Mouse (Mus musculus): ENCODE results near the gene Plcd4. TPM values are rescaled to one million over a fixed set of nuclear protein-coding genes. Genes with fewer than 3 reads are reported as not detected.
A peak's percentile ranks its signal among the peaks of the same experiment; 100 is the strongest.

Gene Plcd4
- total RNA-seq, 2 experiments from 2014 or later, result not detected

- DNase-seq, result peak; percentile 97 to 99
- intact Hi-C loops (cut with DNase I), result loop anchor here (2.0 kb wide), 1 partner anchor 81 kb away; the partner anchor contains the start of gene Cnot9
Measured at GRCm38 (mm10) chr1:74587773-74588445, 45.2 kb downstream of the Plcd4 start, which contains the start of the genes Zfp142 and Bcs1l. Gene Zfp142 (minus strand): TSS chr1:74588246. Gene Bcs1l (plus strand): TSS chr1:74588289.

GRCm38 (mm10) chr1:74594434-74594833 is 51.7 kb downstream of the Plcd4 start:
- intact Hi-C loops (cut with DNase I), result no loop called here
- no peak for DNase-seq

DNA sequence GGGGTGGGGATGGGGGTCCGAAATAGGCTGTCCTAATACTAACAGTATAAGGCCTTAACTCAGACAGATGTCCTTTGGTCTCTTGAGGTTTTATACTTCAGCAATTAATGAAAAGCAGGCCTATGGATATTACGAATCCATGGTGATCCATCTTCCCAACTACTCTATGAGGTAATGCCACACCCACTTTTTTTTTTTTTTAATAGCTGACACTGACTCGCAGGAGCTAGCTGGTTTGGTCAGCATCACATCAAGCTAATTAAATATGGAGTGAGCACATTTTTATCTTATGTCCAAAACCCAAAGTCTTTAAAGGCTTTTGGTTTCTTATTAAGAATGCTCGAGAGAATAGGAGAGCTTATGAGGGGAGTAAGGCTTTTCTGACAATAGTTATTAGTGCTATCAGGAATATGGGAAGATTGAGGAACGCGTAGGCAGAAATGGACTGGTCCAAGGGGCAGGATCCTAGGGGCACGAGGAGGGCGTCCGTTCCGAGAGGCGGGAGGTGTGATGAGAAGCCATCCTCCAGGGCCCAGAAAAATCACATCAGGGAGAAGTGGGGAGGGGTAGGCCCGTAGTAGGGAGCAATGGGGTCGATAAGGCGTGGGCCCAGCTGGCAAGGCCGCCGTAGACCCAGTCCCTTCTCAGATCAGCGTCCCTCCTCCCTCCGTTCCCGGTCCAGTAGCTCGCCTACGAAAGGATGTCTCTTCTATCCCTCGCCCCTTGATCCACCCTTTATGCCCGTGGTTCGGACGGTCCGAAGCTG is 58.0 kb downstream of the Plcd4 start:
- intact Hi-C loops (cut with DNase I), result loop anchor here (5.0 kb wide), 1 partner anchor 157 kb away; no protein-coding TSS in a partner anchor
- DNase-seq, result no peak

- intact Hi-C loops (cut with DNase I), result loop anchor here (5.0 kb wide), 1 partner anchor 156 kb away; no protein-coding TSS in a partner anchor
- DNase-seq, result peak; percentile 81 to 87
Measured at GRCm38 (mm10) chr1:74601267-74601962, 58.7 kb downstream of the Plcd4 start, which contains the start of the genes Rnf25 and Stk36. Gene Rnf25 (minus strand): TSS chr1:74601397. Gene Stk36 (plus strand): TSS chr1:74601445.

Small RNA genes lying within 50 kb of the gene (microRNA-seq; reads per million reads assigned to microRNA genes)
- gene Gm25035, result 0 reads per million in 2 experiments

Other genes with a start within 250 kb of the Plcd4 start
- gene Tmbim1, start 237.3 kb upstream of the Plcd4 start, total RNA-seq (2021), result 10 to 100 TPM; 34.6 to 39.4 TPM
- gene Catip, start 180.8 kb upstream of the Plcd4 start, total RNA-seq (2021), result under 1 TPM; 0.12 to 0.67 TPM
- 1 to 10 TPM; 2.7 to 4.1 TPM for gene Slc11a1, start 167.7 kb upstream of the Plcd4 start, total RNA-seq (2021)
- gene Ctdsp1, start 151.4 kb upstream of the Plcd4 start, total RNA-seq (2021), result 100 to 1,000 TPM; 106 to 118 TPM
- under 1 TPM; 0.65 to 0.83 TPM for gene Vil1, start 133.5 kb upstream of the Plcd4 start, total RNA-seq (2021)
- gene Cnot9, start 36.8 kb upstream of the Plcd4 start, total RNA-seq (2021), result 10 to 100 TPM; 16.0 to 17.2 TPM
- gene Usp37, start 1.4 kb downstream of the Plcd4 start, total RNA-seq (2021), result 10 to 100 TPM; 10.8 to 12.4 TPM
- 10 to 100 TPM; 12.1 to 14.2 TPM for gene Zfp142, start 45.4 kb downstream of the Plcd4 start, total RNA-seq (2021)
- 10 to 100 TPM; 25.3 to 27.0 TPM for gene Bcs1l, start 45.4 kb downstream of the Plcd4 start, total RNA-seq (2021)
- 10 to 100 TPM; 16.5 to 21.5 TPM for gene Rnf25, start 58.5 kb downstream of the Plcd4 start, total RNA-seq (2021)
- gene Stk36, start 58.6 kb downstream of the Plcd4 start, total RNA-seq (2021), result 1 to 10 TPM in 1 of 2 experiments, under 1 TPM in 1; 1.00 to 1.6 TPM
- gene Ttll4, start 118.9 kb downstream of the Plcd4 start, total RNA-seq (2021), result 10 to 100 TPM; 13.8 to 14.7 TPM
- gene Cyp27a1, start 170.7 kb downstream of the Plcd4 start, total RNA-seq (2021), result 10 to 100 TPM; 10.4 to 17.1 TPM
- gene Prkag3, start 206.3 kb downstream of the Plcd4 start, total RNA-seq (2021), result 1 to 10 TPM; 1.2 TPM
- gene Wnt6, start 229.0 kb downstream of the Plcd4 start, total RNA-seq (2021), result under 1 TPM; 0.17 to 0.67 TPM
- gene Wnt10a, start 248.6 kb downstream of the Plcd4 start, total RNA-seq (2021), result not detected

Data from heart, postnatal 14 days (tissue).